Mouse (Mus musculus) olfactory bulb, adult 2 months (tissue): Measurements from ENCODE around the gene Stxbp4.

Experiments
- CTCF ChIP-seq: fragments of 200-500 bp; IDR thresholded peaks from 2 replicates; pipeline ENCODE4 v1.5.1; 2012; ENCODE audit warnings: low read depth, mild to moderate bottlenecking, low read length, moderate library complexity; ENCODE audit not compliant: insufficient read depth
- POLR2A ChIP-seq: fragments of 200-500 bp; IDR thresholded peaks from 2 replicates; pipeline ENCODE4 v1.6.1; 2012; ENCODE audit warnings: mild to moderate bottlenecking, low read depth, low read length, moderate library complexity; ENCODE audit not compliant: insufficient read depth

DNA sequence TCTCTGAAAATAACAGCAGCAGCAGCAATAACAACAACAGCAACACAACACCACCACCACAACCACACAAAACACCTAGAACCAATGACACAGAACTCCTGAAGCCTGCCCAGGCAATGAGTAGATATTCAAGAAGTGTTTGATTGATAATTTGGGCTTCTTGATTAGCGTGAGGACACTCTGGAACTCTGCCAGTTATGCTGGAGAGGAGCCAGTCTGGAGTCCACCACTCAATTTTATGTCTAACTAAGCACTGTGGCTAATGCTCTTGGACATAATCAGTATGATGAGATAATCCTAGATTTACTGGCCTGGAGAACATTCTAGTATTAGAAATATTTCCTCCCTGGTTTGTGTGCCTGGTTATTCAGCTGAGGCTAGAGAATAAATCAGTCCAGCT lies 156.1 kb downstream of the Stxbp4 start:
- no peak for TF ChIP-seq CTCF
- TF ChIP-seq POLR2A, result no peak
